Mouse (Mus musculus) limb, embryonic 11.5 days (tissue): ENCODE measurements around the gene Ube2q1. TPM values are rescaled to one million over a fixed set of nuclear protein-coding genes. Genes with fewer than 3 reads are reported as not detected.
"Not testable (repeated sequence)": the region's sequence is repeated elsewhere in the genome, so short reads cannot be mapped to it uniquely, and the experiment has no call there.

Experiments used
- ATAC-seq: fragments of 200-750 bp; cut with Nextera tagmentation; 2 replicates; pipeline ENCODE4 v1.8.0; 2017; ENCODE audit warnings: low read depth; ENCODE audit not compliant: insufficient number of reproducible peaks, low FRiP score, low TSS enrichment
- DNase-seq: peaks from one replicate; pipeline ENCODE4 v3.0.0-alpha.2; 2015; ENCODE audit warnings: low spot score
- H3K27ac ChIP-seq: fragments of 300-500 bp; sonication (generic); replicated peaks from 2 replicates; pipeline ENCODE4 v1.5.1; 2014; ENCODE audit warnings: low read depth, mild to moderate bottlenecking, low read length
- H3K27me3 ChIP-seq: fragments of 300-500 bp; sonication (generic); 2 replicates; pipeline ENCODE4 v1.6.1; 2014; ENCODE audit warnings: mild to moderate bottlenecking, low read length, mixed read lengths; ENCODE audit not compliant: control insufficient read depth, insufficient read depth
- H3K36me3 ChIP-seq: fragments of 300-500 bp; sonication (generic); 2 replicates; pipeline ENCODE4 v1.6.1; 2014; ENCODE audit warnings: mild to moderate bottlenecking, low read length, moderate library complexity, mixed read lengths; ENCODE audit not compliant: control insufficient read depth, insufficient read depth
- H3K4me1 ChIP-seq: fragments of 300-500 bp; sonication (generic); 2 replicates; pipeline ENCODE4 v1.6.1; 2014; ENCODE audit warnings: low read length, mixed read lengths; ENCODE audit not compliant: control insufficient read depth, insufficient read depth
- H3K4me2 ChIP-seq: fragments of 300-500 bp; sonication (generic); 2 replicates; pipeline ENCODE4 v1.6.1; 2014; ENCODE audit warnings: low read depth, mild to moderate bottlenecking, moderate library complexity; ENCODE audit not compliant: severe bottlenecking
- H3K4me3 ChIP-seq: fragments of 300-500 bp; sonication (generic); 2 replicates; pipeline ENCODE4 v1.5.1; 2014; ENCODE audit warnings: low read depth, low read length
- H3K9ac ChIP-seq: fragments of 300-500 bp; sonication (generic); 2 replicates; pipeline ENCODE4 v1.6.1; 2014; ENCODE audit warnings: mild to moderate bottlenecking, low read length
- H3K9me3 ChIP-seq: fragments of 300-500 bp; sonication (generic); 2 replicates; pipeline ENCODE4 v1.6.1; 2016; ENCODE audit warnings: low read length; ENCODE audit not compliant: control insufficient read depth
- WGBS: fragments of 180-500 bp; shearing (Covaris S2); extraction: QIAGEN DNeasy Blood & Tissue Kit; methylation state at CpG from one replicate; pipeline ENCODE4 v1.1.7; 2014; 5-methylcytosine and 5-hydroxymethylcytosine counted together
- polyA plus RNA-seq: library from polyadenylated mRNA; unstranded; fragments of >200 nt; fragmentation: Nextera tagmentation; extraction: Ambion mirVana; gene quantifications from 2 replicates; pipeline ENCODE4 v1.2.1, GENCODE M21; 2014

Gene Ube2q1
- polyA plus RNA-seq, 1 experiment from 2014 or later: 23.5 TPM

DNA sequence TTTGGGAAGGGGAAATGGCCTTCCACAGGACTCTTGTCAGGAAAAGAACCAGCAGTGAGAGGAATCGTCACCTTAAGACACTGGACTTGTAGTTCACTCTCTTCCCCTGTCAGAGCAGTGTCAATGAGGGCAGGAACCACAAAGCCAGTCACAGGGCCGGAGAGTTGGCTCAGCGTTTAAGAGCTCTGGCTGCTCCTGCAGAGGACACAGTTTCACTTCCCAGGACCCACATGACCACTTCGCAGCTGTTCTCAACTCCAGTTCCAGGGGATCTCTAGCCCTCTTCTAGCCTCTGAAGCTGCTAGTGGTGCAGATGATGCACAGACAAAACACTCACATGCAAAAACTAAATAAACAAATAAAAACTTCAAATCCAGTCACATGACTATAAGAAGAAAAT lies 22.9 kb downstream of the Ube2q1 start:
- H3K9me3 ChIP-seq: no peaks in the 10 kb centered on the region
- WGBS: 44% methylated on average over 4 of the region's 4 CpGs
- DNase-seq: no peak

DNA sequence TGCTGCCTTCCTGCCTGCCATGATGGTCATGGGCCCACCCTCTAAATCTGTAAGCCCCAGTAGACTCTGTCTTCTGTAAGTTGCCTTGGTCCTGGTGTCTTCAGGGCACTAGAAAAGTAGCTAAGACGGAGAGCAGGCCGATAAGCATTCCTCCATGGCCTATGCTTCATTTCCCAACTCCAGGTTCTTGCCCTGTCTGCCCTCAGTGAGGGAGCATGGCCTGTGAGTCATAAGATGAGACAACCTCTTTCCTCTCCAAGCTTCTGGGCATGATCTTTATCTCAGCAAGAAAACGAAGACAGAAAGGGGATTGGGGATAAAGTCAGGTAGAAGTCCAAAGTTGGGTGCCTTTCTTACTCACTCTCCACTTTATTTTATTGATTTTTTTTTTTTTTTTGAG lies 25.1 kb downstream of the Ube2q1 start:
- H3K4me1 ChIP-seq: no peaks in the 10 kb centered on the region
- H3K4me3 ChIP-seq: no peak overlapping the region
- no peaks in the 10 kb centered on the region for H3K36me3 ChIP-seq
- no peak overlapping the region for H3K9ac ChIP-seq
- WGBS: 86% methylated on average over 3 of the region's 3 CpGs
- DNase-seq: no peak
- no peaks in the 10 kb centered on the region for H3K27me3 ChIP-seq
- ATAC-seq: no peak
- no peak overlapping the region for H3K4me2 ChIP-seq
- H3K27ac ChIP-seq: no peak overlapping the region
- H3K9me3 ChIP-seq: no peaks in the 10 kb centered on the region

More for the DNA sequence above, 22.9 kb downstream of the Ube2q1 start:
- no peak overlapping the region for H3K4me3 ChIP-seq
- H3K4me2 ChIP-seq: no peak overlapping the region
- ATAC-seq: no peak
- H3K4me1 ChIP-seq: no peaks in the 10 kb centered on the region
- no peaks in the 10 kb centered on the region for H3K36me3 ChIP-seq
- H3K27me3 ChIP-seq: no peaks in the 10 kb centered on the region
- H3K9ac ChIP-seq: no peak overlapping the region
- H3K27ac ChIP-seq: no peak overlapping the region

DNA sequence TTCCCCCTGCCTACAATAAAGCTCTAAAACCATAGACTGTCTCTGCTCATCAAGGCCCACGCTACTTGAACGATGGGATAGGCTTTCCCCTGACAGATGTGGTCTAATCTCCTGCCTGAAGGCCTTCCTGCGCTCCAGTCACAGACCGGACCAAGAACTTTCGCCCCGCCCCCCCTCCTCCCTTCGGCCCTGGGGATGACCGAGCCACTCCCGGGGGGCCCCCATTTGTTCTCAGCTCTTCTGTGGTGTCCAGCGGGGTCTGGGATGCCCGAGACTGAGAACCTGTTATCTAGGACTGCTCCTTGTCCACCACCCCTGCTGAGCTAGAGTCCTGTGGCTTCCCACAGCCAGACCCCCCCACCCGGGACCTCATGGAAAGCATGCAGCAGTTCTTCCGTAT lies 26.1 kb downstream of the Ube2q1 start:
- Histone ChIP-seq H3K4me1 (no peaks in the 10 kb centered on the region), H3K4me3 (no peak overlapping the region), H3K27me3 (no peaks in the 10 kb centered on the region), H3K27ac (no peak overlapping the region), H3K36me3 (no peaks in the 10 kb centered on the region), H3K9me3 (no peaks in the 10 kb centered on the region), H3K4me2 (peak overlapping the region; percentile 34), H3K9ac (no peak overlapping the region)
- peak; percentile 28 for DNase-seq
- ATAC-seq: no peak
- WGBS: 4% methylated on average over 13 of the region's 13 CpGs

DNA sequence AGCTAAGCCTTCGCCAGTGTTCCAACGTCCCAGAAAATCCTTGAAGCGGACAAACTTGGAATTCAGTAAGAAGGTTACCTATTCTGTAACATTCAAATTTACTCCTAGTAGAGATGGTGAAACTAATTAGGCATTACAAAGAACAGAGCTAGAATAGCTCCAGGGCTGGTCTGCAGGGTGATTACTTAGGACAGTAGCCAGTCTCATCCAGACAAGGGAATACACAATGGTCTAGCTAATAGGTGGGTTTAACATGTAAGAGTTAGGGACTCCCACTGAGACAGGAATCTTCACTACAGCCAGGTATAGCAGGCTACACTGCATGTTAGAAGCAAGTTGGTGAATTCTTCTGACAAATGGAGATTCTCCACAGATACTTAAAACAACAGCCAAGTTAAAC lies 26.7 kb downstream of the Ube2q1 start:
- 36% methylated on average over 3 of the region's 3 CpGs for WGBS
- H3K36me3 ChIP-seq, H3K9ac ChIP-seq, H3K4me2 ChIP-seq, H3K4me3 ChIP-seq, ATAC-seq, DNase-seq, H3K9me3 ChIP-seq, H3K27me3 ChIP-seq, H3K4me1 ChIP-seq, H3K27ac ChIP-seq: not testable (repeated sequence)

DNA sequence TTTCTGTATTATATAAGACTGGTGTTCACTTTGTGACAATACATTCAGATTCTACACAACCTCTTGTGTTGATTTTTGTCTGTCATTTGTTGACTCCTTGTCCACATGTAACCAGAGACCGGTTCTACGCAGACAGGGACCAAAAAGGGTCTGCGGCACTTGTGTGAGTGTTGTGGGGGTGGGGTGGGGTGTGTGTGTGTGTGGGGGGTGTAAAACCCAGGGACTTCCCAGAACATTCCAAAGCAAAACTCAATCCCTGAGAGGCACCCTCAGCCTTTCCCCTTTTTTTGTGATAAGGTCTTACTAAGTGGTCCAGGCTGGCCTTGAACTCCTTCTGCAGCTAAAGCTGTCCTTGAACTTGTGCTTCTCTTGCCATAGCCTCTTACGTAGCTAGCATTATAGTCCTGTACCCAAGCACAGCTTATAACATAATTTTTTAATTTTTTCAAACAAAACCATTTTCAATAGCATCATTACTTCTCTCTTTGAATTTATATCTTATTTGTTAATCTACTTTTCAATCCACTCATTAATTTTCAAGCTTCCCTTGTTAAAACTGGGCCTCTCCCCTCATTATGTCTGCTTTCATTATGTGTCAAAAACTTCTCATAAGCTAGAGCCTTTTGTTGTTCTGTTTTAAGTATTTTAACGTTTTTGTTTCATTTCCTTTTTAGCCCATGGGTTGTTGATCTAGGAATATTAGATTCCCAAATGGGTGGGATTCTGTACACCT lies 27.5 kb downstream of the Ube2q1 start:
- no peaks in the 10 kb centered on the region for H3K4me1 ChIP-seq
- H3K9ac ChIP-seq: no peak overlapping the region
- H3K27ac ChIP-seq: no peak overlapping the region
- 61% methylated on average over 5 of the region's 5 CpGs for WGBS
- no peak overlapping the region for H3K4me2 ChIP-seq
- DNase-seq (no peak), ATAC-seq (no peak)
- H3K36me3 ChIP-seq: no peaks in the 10 kb centered on the region
- H3K27me3 ChIP-seq: no peaks in the 10 kb centered on the region
- no peak overlapping the region for H3K4me3 ChIP-seq
- no peaks in the 10 kb centered on the region for H3K9me3 ChIP-seq

DNA sequence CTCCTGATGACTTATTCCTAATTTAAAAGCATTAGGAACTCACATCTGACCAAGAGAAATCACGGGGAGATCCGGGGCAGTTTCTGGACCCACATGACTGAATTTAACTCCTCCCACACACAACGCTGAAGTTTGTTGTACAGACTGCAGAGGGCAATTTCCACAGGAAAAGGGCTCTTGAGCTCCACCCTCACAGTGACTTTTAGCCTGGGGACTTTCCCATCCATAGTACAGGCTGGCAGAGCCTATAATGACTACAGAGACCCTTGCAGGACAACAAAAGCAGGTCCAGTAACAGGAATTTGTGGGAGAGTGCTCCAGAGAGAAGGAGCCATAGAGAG lies 28.1 kb downstream of the Ube2q1 start:
- H3K27me3 ChIP-seq: no peaks in the 10 kb centered on the region
- 30% methylated on average over 3 of the region's 3 CpGs for WGBS
- no peaks in the 10 kb centered on the region for H3K4me1 ChIP-seq
- DNase-seq (no peak), ATAC-seq (no peak)
- H3K9ac ChIP-seq: no peak overlapping the region
- H3K27ac ChIP-seq: no peak overlapping the region
- H3K4me2 ChIP-seq: no peak overlapping the region
- H3K4me3 ChIP-seq: no peak overlapping the region
- H3K36me3 ChIP-seq: no peaks in the 10 kb centered on the region
- no peaks in the 10 kb centered on the region for H3K9me3 ChIP-seq

DNA sequence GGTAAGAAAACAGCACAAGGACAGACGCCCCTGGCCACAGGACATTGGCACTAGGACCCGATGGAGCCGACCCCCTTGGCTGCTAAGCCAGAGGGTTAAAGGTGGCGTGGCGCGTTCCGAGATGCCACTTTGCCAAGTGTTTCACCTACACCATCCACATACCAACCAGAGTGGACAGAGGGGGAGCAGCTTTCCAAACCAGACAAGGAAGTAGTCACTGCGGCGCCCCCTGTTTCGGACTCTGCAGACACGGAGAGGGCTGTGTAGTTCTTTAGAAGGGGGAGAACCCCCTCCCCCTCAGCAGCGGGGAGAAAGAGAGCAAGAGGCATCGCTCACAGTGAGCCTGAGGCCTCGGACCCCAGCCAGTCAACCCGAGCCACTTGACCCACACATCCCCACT lies 29.5 kb downstream of the Ube2q1 start:
- no peaks in the 10 kb centered on the region for H3K4me1 ChIP-seq
- H3K36me3 ChIP-seq: no peaks in the 10 kb centered on the region
- DNase-seq (no peak), ATAC-seq (no peak)
- H3K4me2 ChIP-seq: no peak overlapping the region
- H3K9ac ChIP-seq: no peak overlapping the region
- H3K9me3 ChIP-seq: no peaks in the 10 kb centered on the region
- no peaks in the 10 kb centered on the region for H3K27me3 ChIP-seq
- H3K4me3 ChIP-seq: no peak overlapping the region
- WGBS: 79% methylated on average over 15 of the region's 15 CpGs
- H3K27ac ChIP-seq: no peak overlapping the region

DNA sequence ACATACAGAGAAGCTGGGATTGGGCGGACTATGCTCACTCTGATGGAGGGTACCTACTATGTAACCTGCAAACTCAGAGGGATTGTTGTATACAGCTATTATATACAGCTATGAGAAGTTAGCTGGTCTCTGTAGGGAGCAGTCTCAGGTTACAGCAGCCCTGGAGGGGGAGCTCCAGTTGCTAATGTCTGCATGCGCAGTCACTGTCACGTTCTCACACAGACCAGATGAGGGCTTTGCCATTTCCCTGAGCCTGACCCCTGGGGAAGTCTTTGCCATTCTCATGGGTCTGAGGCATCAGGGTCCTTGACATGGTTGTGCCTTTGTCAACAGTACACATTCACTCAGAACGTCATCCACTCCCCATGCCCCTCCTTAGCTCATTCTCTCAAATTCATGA lies 31.8 kb downstream of the Ube2q1 start:
- no peak for ATAC-seq
- Histone ChIP-seq H3K27me3 (no peaks in the 10 kb centered on the region), H3K27ac (no peak overlapping the region), H3K4me2 (no peak overlapping the region), H3K4me3 (no peak overlapping the region), H3K9ac (no peak overlapping the region), H3K36me3 (no peaks in the 10 kb centered on the region), H3K9me3 (no peaks in the 10 kb centered on the region), H3K4me1 (no peaks in the 10 kb centered on the region)
- WGBS: 61% methylated on average over 4 of the region's 4 CpGs
- no peak for DNase-seq

DNA sequence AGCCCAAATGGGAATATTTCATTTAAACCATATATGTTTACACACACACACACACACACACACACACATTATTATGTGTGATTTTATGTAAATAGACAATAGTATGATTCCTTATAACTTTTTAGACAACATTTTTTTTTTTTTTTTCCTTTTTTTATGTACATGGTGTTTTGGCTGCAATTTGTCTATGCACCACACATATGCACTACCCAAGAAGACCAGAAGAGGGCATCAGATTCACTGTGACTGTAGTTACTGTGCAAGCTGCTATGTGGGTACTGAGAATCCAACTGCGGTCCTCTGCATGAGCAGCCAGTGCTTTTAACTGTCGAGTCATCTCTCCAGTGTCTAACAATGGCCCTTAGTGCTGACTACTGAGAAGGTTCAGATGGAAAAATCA lies 33.3 kb downstream of the Ube2q1 start:
- no peak overlapping the region for H3K4me2 ChIP-seq
- 88% methylated on average over 2 of the region's 2 CpGs for WGBS
- no peaks in the 10 kb centered on the region for H3K36me3 ChIP-seq
- H3K4me3 ChIP-seq: no peak overlapping the region
- H3K4me1 ChIP-seq: no peaks in the 10 kb centered on the region
- no peak for DNase-seq
- ATAC-seq: no peak
- no peak overlapping the region for H3K27ac ChIP-seq
- no peaks in the 10 kb centered on the region for H3K27me3 ChIP-seq
- H3K9ac ChIP-seq: no peak overlapping the region
- H3K9me3 ChIP-seq: no peaks in the 10 kb centered on the region
